Mouse (Mus musculus): ENCODE measurements around the gene Ocel1. TPM values are rescaled to one million over a fixed set of nuclear protein-coding genes. Genes with fewer than 3 reads are reported as not detected.
A peak's percentile ranks its signal among the peaks of the same experiment; 100 is the strongest.
"Not testable (repeated sequence)": the region's sequence is repeated elsewhere in the genome, so short reads cannot be mapped to it uniquely, and the experiment has no call there.

The Ocel1 gene
- 3.6 and 4.5 TPM in 2 replicates for polyA plus RNA-seq (2015; fragmentation: Nextera tagmentation; extraction: Ambion mirVana)

DNA sequence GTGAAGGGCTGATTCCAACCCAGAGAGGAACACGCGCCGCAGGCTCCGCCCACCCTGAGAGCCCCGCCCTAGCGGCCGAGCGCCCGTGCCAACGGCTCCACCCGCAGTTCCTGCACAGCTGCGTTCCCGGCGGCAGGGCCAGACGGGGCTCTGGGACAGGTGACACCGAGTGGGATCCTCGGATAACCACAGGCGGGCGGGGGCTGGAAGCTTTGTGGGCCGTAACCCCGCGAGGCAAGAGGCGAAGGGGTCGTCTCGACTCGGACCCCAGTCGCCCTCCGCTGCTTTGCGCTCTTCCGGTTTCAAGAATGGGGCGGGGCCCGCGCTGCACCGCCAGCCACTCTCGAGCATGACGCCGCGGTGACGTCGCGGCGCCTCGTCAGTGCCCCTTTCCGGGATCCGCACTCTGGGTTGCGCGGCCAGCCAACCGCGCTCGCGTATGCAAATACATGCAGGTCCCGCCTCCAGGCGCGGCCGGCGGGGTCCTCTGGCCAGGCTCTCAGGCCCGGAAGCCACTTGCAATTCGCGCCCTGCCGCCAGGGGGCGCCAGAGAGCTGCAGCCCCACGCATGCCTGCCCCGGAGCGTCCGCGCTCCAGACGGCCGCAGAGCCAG, at the start of gene Ocel1:
TSS of gene Ocel1 (plus strand) at position 63 of the 613 bp plus-strand sequence.
- Histone ChIP-seq H3K36me3 (ENCODE audit: poor library complexity, severe bottlenecking) (peaks cover 32% of the 10 kb centered on the region), H3K9ac (peak within 1 kb of the TSS; percentile 59), H3K4me2 (peak within 1 kb of the TSS; percentile 55), H3K4me3 (peak within 1 kb of the TSS; percentile 63), H3K27ac (peak within 1 kb of the TSS; percentile 62), H3K4me1 (peaks cover 29% of the 10 kb centered on the region), H3K9me3 (replicated peaks) (no peaks in the 10 kb centered on the region), H3K27me3 (no peaks in the 10 kb centered on the region)
- WGBS, result under 1% methylated on average over 68 of the region's 68 CpGs
- ATAC-seq, result peak; percentile 89

DNA sequence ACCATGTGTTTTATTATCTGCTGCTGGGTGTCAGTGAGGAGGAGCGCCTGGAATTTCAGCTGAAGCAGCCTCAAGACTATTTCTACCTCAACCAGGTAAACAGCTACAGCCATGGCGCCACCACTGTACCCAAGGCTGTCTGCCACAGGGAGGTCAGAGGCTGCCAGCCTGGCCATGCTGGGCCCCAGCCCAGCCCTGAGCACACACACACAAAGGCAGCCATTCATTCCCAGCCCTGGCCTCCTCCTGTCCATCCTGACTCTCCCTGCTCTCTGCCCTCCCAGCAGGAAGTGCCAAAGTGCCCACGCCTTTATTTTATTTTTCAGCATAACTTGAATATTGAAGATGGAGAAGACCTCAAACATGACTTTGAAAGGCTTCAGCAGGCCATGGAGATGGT, 48.2 kb upstream of the Ocel1 start:
- Histone ChIP-seq H3K9ac (no peak overlapping the region), H3K27ac (no peak overlapping the region), H3K9me3 (replicated peaks) (no peaks in the 10 kb centered on the region), H3K4me1 (no peaks in the 10 kb centered on the region), H3K4me3 (no peak overlapping the region), H3K27me3 (no peaks in the 10 kb centered on the region), H3K36me3 (ENCODE audit: poor library complexity, severe bottlenecking) (peaks cover 66% of the 10 kb centered on the region), H3K4me2 (no peak overlapping the region)
- ATAC-seq, result no peak
- 96% methylated on average over 3 of the region's 3 CpGs for WGBS

DNA sequence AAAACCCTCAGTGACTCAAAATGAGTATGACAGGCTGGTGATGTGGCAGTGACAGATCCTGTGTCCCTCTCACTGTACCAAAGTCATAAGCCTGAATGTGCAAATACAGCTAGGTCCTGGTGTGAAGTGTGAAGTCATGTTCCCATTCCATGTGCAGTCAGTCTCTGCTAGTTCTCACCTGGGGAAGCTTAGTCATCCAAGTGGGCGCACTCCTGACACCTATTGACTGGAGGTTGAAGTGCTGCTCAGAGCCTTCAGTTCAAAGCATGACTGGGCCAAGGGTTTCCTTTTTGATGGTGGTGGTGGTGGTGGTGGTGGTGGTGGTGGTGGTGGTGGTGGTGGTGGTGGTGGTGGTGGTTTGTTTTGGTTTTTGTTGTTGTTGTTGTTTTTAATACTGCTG, 46.2 kb upstream of the Ocel1 start:
- H3K27me3 ChIP-seq, result no peaks in the 10 kb centered on the region
- H3K4me1 ChIP-seq, result no peaks in the 10 kb centered on the region
- no peak for ATAC-seq
- no peaks in the 10 kb centered on the region for H3K9me3 ChIP-seq (replicated peaks)
- no peak overlapping the region for H3K4me3 ChIP-seq
- H3K9ac ChIP-seq, result no peak overlapping the region
- H3K27ac ChIP-seq, result no peak overlapping the region
- H3K36me3 ChIP-seq (ENCODE audit: poor library complexity, severe bottlenecking), result peaks cover 81% of the 10 kb centered on the region
- H3K4me2 ChIP-seq, result no peak overlapping the region
- 100% methylated on average over 1 of the region's 1 CpGs for WGBS

GRCm38 (mm10) chr8:71337834-71338233, 33.3 kb upstream of the Ocel1 start:
- ATAC-seq; H3K4me1 ChIP-seq; H3K27me3 ChIP-seq; H3K9me3 ChIP-seq (replicated peaks); H3K9ac ChIP-seq; H3K4me2 ChIP-seq; H3K27ac ChIP-seq; H3K4me3 ChIP-seq: not testable (repeated sequence)
- H3K36me3 ChIP-seq (ENCODE audit: poor library complexity, severe bottlenecking), result peaks cover 58% of the 10 kb centered on the region
- WGBS, result 92% methylated on average over 6 of the region's 6 CpGs

DNA sequence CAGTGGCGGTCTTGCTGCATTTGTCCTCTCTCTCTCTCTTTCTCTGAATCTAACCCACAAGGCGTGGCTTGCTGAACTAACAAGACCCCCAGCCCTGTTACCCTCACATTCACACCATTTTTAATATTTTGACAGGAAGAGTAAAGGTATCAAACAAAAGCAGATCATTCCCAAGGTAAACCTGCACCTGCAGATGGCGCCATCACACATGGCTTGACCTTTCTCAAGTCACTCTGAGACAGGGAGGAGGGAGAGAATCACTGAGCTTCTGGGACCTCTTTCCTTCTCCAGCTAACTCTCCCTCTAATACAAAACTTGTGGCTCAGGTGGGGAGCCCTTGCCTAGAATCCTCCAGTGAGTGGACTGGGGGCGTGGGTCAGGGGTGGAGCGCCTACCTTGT, 30.5 kb upstream of the Ocel1 start:
- no peak for ATAC-seq
- Histone ChIP-seq H3K9ac (no peak overlapping the region), H3K27me3 (no peaks in the 10 kb centered on the region), H3K36me3 (ENCODE audit: poor library complexity, severe bottlenecking) (peaks cover 68% of the 10 kb centered on the region), H3K27ac (no peak overlapping the region), H3K9me3 (replicated peaks) (no peaks in the 10 kb centered on the region), H3K4me2 (no peak overlapping the region), H3K4me3 (no peak overlapping the region), H3K4me1 (no peaks in the 10 kb centered on the region)
- 73% methylated on average over 5 of the region's 5 CpGs for WGBS

DNA sequence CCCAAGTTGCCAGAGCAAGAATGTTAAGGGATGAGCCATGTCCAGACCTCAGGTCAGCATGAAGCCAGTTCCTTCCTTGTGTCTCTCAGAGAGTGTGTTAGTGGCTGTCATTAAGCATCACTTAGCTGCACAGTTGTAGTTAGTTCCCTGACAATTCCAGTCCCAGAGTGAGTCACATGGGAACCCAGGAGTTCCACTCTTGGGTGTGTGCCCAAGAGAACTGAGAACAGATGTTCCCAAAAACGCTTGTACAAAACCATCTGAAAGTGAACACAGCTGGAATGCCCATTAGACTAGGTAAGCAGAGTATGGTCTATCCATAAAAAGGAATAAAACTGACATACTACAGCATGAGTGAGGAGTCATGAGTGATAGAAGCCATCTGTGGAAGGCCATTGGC, 24.5 kb upstream of the Ocel1 start:
- 94% methylated on average over 1 of the region's 1 CpGs for WGBS
- Histone ChIP-seq H3K36me3 (ENCODE audit: poor library complexity, severe bottlenecking) (peaks cover 91% of the 10 kb centered on the region), H3K27me3 (no peaks in the 10 kb centered on the region), H3K4me1 (no peaks in the 10 kb centered on the region), H3K9me3 (replicated peaks) (no peaks in the 10 kb centered on the region), H3K27ac (no peak overlapping the region), H3K4me2 (no peak overlapping the region), H3K4me3 (no peak overlapping the region), H3K9ac (no peak overlapping the region)
- ATAC-seq, result no peak

DNA sequence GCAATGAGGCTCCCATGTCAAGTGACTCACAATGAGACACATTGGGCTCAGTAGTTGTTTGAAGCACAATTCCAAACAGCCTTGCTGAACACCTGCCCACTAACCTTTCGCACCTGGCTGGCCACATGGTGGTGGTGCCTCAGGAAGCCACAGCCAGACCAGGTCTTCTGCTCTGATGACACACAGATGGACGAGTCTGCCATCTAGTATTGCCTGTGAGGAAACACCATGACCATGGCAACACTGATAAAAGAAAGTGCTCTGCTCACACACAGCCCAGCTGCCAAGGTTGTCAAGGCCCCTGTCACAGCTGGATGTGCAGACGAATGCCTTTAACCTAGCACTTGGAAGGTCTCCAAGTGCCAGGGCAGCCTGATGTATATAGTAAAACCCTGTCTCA, 20.0 kb upstream of the Ocel1 start:
- WGBS, result 74% methylated on average over 3 of the region's 3 CpGs
- H3K9me3 ChIP-seq (replicated peaks), result no peaks in the 10 kb centered on the region
- H3K27me3 ChIP-seq, result no peaks in the 10 kb centered on the region
- H3K4me3 ChIP-seq, result no peak overlapping the region
- no peak overlapping the region for H3K27ac ChIP-seq
- H3K4me2 ChIP-seq, result no peak overlapping the region
- H3K36me3 ChIP-seq (ENCODE audit: poor library complexity, severe bottlenecking), result peaks cover 97% of the 10 kb centered on the region
- ATAC-seq, result no peak
- H3K4me1 ChIP-seq, result no peaks in the 10 kb centered on the region
- no peak overlapping the region for H3K9ac ChIP-seq

- Histone ChIP-seq H3K4me3 (no peak overlapping the region), H3K27ac (no peak overlapping the region), H3K27me3 (no peaks in the 10 kb centered on the region), H3K9me3 (replicated peaks) (no peaks in the 10 kb centered on the region), H3K36me3 (ENCODE audit: poor library complexity, severe bottlenecking) (peaks cover 97% of the 10 kb centered on the region), H3K4me2 (no peak overlapping the region), H3K4me1 (no peaks in the 10 kb centered on the region), H3K9ac (no peak overlapping the region)
- ATAC-seq, result no peak
- 90% methylated on average over 1 of the region's 1 CpGs for WGBS
Observed at GRCm38 (mm10) chr8:71351520-71351919, 19.6 kb upstream of the Ocel1 start.

DNA sequence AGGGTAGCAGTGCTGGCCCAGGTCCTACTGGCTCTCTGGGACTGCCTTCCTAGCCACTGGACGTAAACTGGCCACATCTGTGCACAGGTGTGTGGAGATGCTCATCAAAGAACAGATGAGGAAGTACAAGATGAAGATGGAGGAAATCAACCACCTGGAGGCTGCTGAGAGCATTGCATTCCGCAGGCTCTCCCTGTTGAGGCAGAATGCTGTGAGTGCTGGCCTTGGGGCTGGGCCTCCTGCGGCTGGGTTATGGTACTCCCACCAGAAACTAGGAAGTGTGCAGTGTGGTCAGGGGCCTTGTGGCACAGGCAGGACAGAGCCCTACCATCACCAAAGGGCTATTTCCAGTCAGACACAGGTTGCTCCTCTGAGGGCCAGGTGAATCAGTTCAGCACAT, 13.1 kb upstream of the Ocel1 start:
- Histone ChIP-seq H3K9me3 (replicated peaks) (no peaks in the 10 kb centered on the region), H3K4me3 (no peak overlapping the region), H3K4me2 (no peak overlapping the region), H3K4me1 (no peaks in the 10 kb centered on the region), H3K27ac (no peak overlapping the region), H3K27me3 (no peaks in the 10 kb centered on the region), H3K36me3 (ENCODE audit: poor library complexity, severe bottlenecking) (peaks cover 85% of the 10 kb centered on the region), H3K9ac (no peak overlapping the region)
- ATAC-seq, result no peak
- WGBS, result 91% methylated on average over 3 of the region's 3 CpGs

DNA sequence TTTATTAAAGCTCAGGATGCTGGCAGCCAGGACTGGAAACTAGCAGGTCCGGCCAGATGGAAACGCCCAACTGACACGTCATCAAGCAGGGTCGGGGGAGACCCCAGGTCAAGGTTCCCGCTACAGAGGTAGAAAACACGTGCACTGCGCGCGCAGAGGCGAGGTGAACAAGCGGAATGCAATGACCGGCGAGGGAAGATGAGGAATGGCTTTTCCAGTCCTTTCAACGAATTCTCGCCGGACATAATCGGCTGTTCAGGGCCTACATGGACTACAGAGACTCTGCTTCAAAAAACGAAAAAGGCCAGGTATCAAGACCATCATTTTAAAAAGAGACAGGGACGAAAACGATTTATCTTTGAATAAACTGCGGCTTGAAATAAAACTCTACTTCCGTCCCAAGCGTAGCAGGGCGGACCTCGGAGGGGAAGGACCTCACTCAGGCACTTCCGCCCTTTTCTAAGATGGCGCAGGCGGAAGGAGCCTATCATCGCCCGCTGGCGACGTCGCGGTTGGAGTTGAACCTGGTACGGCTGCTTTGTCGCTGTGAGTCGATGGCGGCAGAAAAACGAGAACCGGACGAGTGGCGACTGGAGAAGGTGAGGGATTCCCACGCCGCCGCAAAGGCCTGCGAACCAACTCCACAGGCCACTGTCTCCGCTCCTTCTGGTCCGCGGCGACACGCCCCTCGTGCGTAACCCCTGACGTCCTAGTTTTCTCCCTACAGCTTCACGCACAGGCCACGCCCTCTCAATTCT, 4.1 kb upstream of the Ocel1 start, which contains the start of gene Use1:
TSS of gene Use1 (plus strand) at position 78 of the 758 bp plus-strand sequence.
- WGBS, result under 1% methylated on average over 56 of the region's 56 CpGs
- H3K27me3 ChIP-seq, result no peaks in the 10 kb centered on the region
- H3K4me2 ChIP-seq, result peak within 1 kb of the TSS; percentile 80
- peaks cover 22% of the 10 kb centered on the region for H3K4me1 ChIP-seq
- H3K9ac ChIP-seq, result peak within 1 kb of the TSS; percentile 63
- no peaks in the 10 kb centered on the region for H3K9me3 ChIP-seq (replicated peaks)
- ATAC-seq, result peak; percentile 82
- H3K36me3 ChIP-seq (ENCODE audit: poor library complexity, severe bottlenecking), result peaks cover 16% of the 10 kb centered on the region
- peak within 1 kb of the TSS; percentile 86 for H3K27ac ChIP-seq
- peak within 1 kb of the TSS; percentile 65 for H3K4me3 ChIP-seq

- H3K27ac ChIP-seq, result peak overlapping the region; percentile 86
- no peaks in the 10 kb centered on the region for H3K9me3 ChIP-seq (replicated peaks)
- H3K27me3 ChIP-seq, result no peaks in the 10 kb centered on the region
- WGBS, result 48% methylated on average over 17 of the region's 17 CpGs
- peak overlapping the region; percentile 80 for H3K4me2 ChIP-seq
- H3K9ac ChIP-seq, result peak overlapping the region; percentile 63
- H3K36me3 ChIP-seq (ENCODE audit: poor library complexity, severe bottlenecking), result peaks cover 16% of the 10 kb centered on the region
- H3K4me1 ChIP-seq, result peaks cover 22% of the 10 kb centered on the region
- peak overlapping the region; percentile 65 for H3K4me3 ChIP-seq
- 0 out of 2 replicates have a peak, but pooled peaks have one; percentile 1 for ATAC-seq
Observed at GRCm38 (mm10) chr8:71367529-71368176, 3.4 kb upstream of the Ocel1 start.

GRCm38 (mm10) chr8:71368366-71368765, 2.7 kb upstream of the Ocel1 start:
- H3K9ac ChIP-seq, result no peak overlapping the region
- H3K4me3 ChIP-seq, result 0 out of 2 replicates have a peak overlapping the region, but pooled peaks have one; percentile 65

More at GRCm38 (mm10) chr8:71368366-71368765, 2.7 kb upstream of the Ocel1 start:
- ATAC-seq, result no peak
- peaks cover 19% of the 10 kb centered on the region for H3K36me3 ChIP-seq (ENCODE audit: poor library complexity, severe bottlenecking)
- no peak overlapping the region for H3K4me2 ChIP-seq
- no peak overlapping the region for H3K27ac ChIP-seq
- H3K4me1 ChIP-seq, result peaks cover 22% of the 10 kb centered on the region
- no peaks in the 10 kb centered on the region for H3K9me3 ChIP-seq (replicated peaks)
- H3K27me3 ChIP-seq, result no peaks in the 10 kb centered on the region

Data from forebrain, embryonic 13.5 days (tissue).